Mouse (Mus musculus): ENCODE data around the gene Psmc3.

- TF ChIP-seq CTCF (IDR thresholded peaks at IDR 0.05; ENCODE audit: extremely low read depth, insufficient read depth, low read length) (no peak), POLR2A (IDR thresholded peaks at IDR 0.05; ENCODE audit: extremely low read depth, insufficient read depth, low read length) (no peak)
Observed at GRCm38 (mm10) chr2:91044727-91045126, 9.1 kb upstream of the Psmc3 start.
